Mouse (Mus musculus) embryonic facial prominence, embryonic 14.5 days (tissue): ENCODE data around the gene Col27a1. TPM values are rescaled to one million over a fixed set of nuclear protein-coding genes. Genes with fewer than 3 reads are reported as not detected.

Experiments
- ATAC-seq: fragments of 200-750 bp; cut with Nextera tagmentation; 2 replicates; pipeline ENCODE4 v1.8.0; 2017; ENCODE audit warnings: low read depth, moderate number of reproducible peaks, moderate TSS enrichment
- DNase-seq: peaks from one replicate; pipeline ENCODE4 v3.0.0-alpha.2; 2015; ENCODE audit warnings: low spot score
- H3K27ac ChIP-seq: fragments of 300-500 bp; sonication (generic); replicated peaks from 2 replicates; pipeline ENCODE4 v1.5.1; 2014; ENCODE audit warnings: low read depth, mild to moderate bottlenecking, low read length, moderate library complexity
- H3K27me3 ChIP-seq: fragments of 300-500 bp; sonication (generic); replicated peaks from 2 replicates; pipeline ENCODE4 v1.6.1; 2014; ENCODE audit warnings: low read length; ENCODE audit not compliant: control insufficient read depth, insufficient read depth
- H3K36me3 ChIP-seq: fragments of 300-500 bp; sonication (generic); 2 replicates; pipeline ENCODE4 v1.6.1; 2014; ENCODE audit warnings: low read length, mixed read lengths; ENCODE audit not compliant: control insufficient read depth, insufficient read depth
- H3K4me1 ChIP-seq: fragments of 300-500 bp; sonication (generic); 2 replicates; pipeline ENCODE4 v1.6.1; 2014; ENCODE audit warnings: antibody characterized with exemption, low read length; ENCODE audit not compliant: control insufficient read depth, insufficient read depth
- H3K4me2 ChIP-seq: fragments of 300-500 bp; sonication (generic); 2 replicates; pipeline ENCODE4 v1.6.1; 2014; ENCODE audit warnings: low read depth, mild to moderate bottlenecking, low read length, moderate library complexity, mixed read lengths
- H3K4me3 ChIP-seq: fragments of 300-500 bp; sonication (generic); 2 replicates; pipeline ENCODE4 v1.5.1; 2014; ENCODE audit warnings: low read depth, mild to moderate bottlenecking, low read length
- H3K9ac ChIP-seq: fragments of 300-500 bp; sonication (generic); 2 replicates; pipeline ENCODE4 v1.6.1; 2014; ENCODE audit warnings: low read depth, mild to moderate bottlenecking, low read length, moderate library complexity, mixed read lengths
- H3K9me3 ChIP-seq: fragments of 300-500 bp; sonication (generic); 2 replicates; pipeline ENCODE4 v1.6.1; 2016; ENCODE audit warnings: low read length; ENCODE audit not compliant: control insufficient read depth
- WGBS: fragments of 180-500 bp; shearing (Covaris S2); extraction: QIAGEN DNeasy Blood & Tissue Kit; methylation state at CpG from one replicate; pipeline ENCODE4 v1.1.7; 2014; 5-methylcytosine and 5-hydroxymethylcytosine counted together
- microRNA counts: library from miRNA; unstranded; fragments of <30 nt; microRNA quantifications from one replicate; lab custom pipeline; 2017
- microRNA-seq: library from miRNA; unstranded; fragments of <30 nt; microRNA quantifications from one replicate; pipeline ENCODE4, GENCODE M21; 2016; ENCODE audit warnings: borderline number of aligned reads
- polyA plus RNA-seq: library from polyadenylated mRNA; unstranded; fragments of >200 nt; fragmentation: Nextera tagmentation; extraction: Ambion mirVana; gene quantifications from 2 replicates; pipeline ENCODE4 v1.2.1, GENCODE M21; 2014

Gene Col27a1
- polyA plus RNA-seq, 1 experiment from 2014 or later = 23.5 TPM

- Histone ChIP-seq H3K9ac (no peak overlapping the region), H3K4me3 (no peak overlapping the region), H3K27ac (no peak overlapping the region), H3K4me1 (no peaks in the 10 kb centered on the region), H3K36me3 (peaks cover 86% of the 10 kb centered on the region), H3K4me2 (no peak overlapping the region), H3K9me3 (no peaks in the 10 kb centered on the region), H3K27me3 (no peaks in the 10 kb centered on the region)
- 68% methylated on average over 7 of the region's 7 CpGs for WGBS
- ATAC-seq (no peak), DNase-seq (no peak)
These were observed 163.7 kb downstream of the Col27a1 start for GRCm38 (mm10) chr4:63377483-63377882.

DNA sequence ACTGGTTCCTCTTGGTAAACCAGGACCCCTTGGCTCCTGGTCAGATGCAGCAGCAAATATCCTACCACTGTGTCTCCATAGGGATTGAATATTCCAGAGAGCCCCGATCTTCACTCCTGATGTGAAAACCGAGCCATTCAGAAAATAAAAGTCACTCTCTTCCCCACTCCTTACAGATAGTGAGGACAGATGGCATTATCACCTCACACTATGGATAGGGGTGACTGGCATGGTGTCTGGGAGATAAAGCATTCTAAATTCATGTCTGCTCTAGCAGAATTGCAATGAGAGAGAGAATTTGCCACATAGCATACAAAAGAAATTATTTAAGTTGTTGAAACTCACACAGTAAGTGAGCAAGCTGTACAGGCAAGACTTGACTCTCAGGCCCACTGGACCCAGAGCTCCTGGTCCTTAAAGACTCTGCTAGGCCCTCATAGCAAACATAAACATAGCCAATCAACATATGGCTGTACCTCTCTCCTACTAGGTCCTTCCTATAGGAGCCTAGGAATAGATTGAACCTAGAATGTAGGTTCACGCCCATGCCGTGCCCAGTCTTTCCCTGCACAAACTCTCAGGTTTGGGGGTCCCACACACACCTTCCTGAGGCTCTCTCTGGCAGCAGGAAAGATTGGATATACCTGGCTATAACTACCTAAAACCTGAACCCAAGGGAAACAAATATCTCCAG, 169.0 kb downstream of the Col27a1 start:
- Histone ChIP-seq H3K27ac (no peak overlapping the region), H3K27me3 (no peaks in the 10 kb centered on the region), H3K4me3 (no peak overlapping the region), H3K4me1 (no peaks in the 10 kb centered on the region), H3K4me2 (no peak overlapping the region), H3K9me3 (no peaks in the 10 kb centered on the region), H3K36me3 (peaks cover 79% of the 10 kb centered on the region), H3K9ac (no peak overlapping the region)
- 89% methylated on average over 4 of the region's 4 CpGs for WGBS
- no peak for DNase-seq
- no peak for ATAC-seq

DNA sequence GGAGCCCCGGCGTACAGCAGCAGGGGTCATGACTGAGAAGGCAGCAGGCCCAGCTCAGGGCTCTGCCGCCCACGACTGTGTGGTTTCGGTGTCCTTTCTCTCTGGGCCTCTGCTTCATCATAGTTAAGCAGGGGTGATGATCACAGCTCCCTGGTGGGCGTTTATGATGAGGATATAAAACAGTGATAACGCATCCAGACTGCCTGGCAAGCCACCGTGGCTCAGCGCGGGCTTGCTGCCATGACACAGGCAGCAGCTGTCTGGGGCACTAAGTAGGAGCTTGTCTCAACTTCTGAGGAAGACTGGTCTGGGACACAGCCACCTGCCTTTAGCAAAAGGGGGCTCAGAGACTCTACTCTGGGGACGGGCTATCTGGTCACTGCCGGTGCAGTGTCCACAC, 169.7 kb downstream of the Col27a1 start:
- 86% methylated on average over 12 of the region's 12 CpGs for WGBS
- no peak for ATAC-seq
- Histone ChIP-seq H3K36me3 (peaks cover 76% of the 10 kb centered on the region), H3K27me3 (no peaks in the 10 kb centered on the region), H3K27ac (no peak overlapping the region), H3K9ac (no peak overlapping the region), H3K4me1 (no peaks in the 10 kb centered on the region), H3K4me2 (no peak overlapping the region), H3K4me3 (no peak overlapping the region), H3K9me3 (no peaks in the 10 kb centered on the region)
- DNase-seq = no peak

- Histone ChIP-seq H3K27me3 (no peaks in the 10 kb centered on the region), H3K27ac (no peak overlapping the region), H3K4me3 (no peak overlapping the region), H3K36me3 (peaks cover 69% of the 10 kb centered on the region), H3K4me2 (no peak overlapping the region), H3K9me3 (no peaks in the 10 kb centered on the region), H3K9ac (no peak overlapping the region), H3K4me1 (no peaks in the 10 kb centered on the region)
- no peak for DNase-seq
- ATAC-seq = no peak
- WGBS = 91% methylated on average over 4 of the region's 4 CpGs
These were observed 170.5 kb downstream of the Col27a1 start for GRCm38 (mm10) chr4:63384262-63384661.

MicroRNA genes within 50 kb of the gene (microRNA counts, 519-probe panel; counts per million panel counts)
- microRNA mmu-miR-455 (lab: Ali Mortazavi, UCI) = 2,691 counts per million, percentile 57 among the panel's probes with 10 or more counts

Small RNA genes lying within 50 kb of the gene (microRNA-seq; reads per million reads assigned to microRNA genes)
- 2,558 reads per million, percentile 83 among the genes with 10 or more reads in this experiment for gene Mir455

Other genes with a start within 250 kb of the Col27a1 start
- 17.6 and 22.7 TPM in 2 replicates for gene Zfp618, start 248.4 kb upstream of the Col27a1 start, polyA plus RNA-seq
- 0.18 TPM in 1 of 2 replicates, not detected in the other for gene Ambp, start 59.2 kb upstream of the Col27a1 start, polyA plus RNA-seq
- gene Kif12, start 41.9 kb upstream of the Col27a1 start, polyA plus RNA-seq = not detected in 2 replicates
- 0.84 and 2.5 TPM in 2 replicates for gene Orm1, start 130.6 kb downstream of the Col27a1 start, polyA plus RNA-seq
- gene Orm3, start 142.2 kb downstream of the Col27a1 start, polyA plus RNA-seq = not detected in 2 replicates
- gene Orm2, start 148.4 kb downstream of the Col27a1 start, polyA plus RNA-seq = not detected in 2 replicates
- gene Akna, start 189.3 kb downstream of the Col27a1 start, polyA plus RNA-seq = 5.2 and 5.9 TPM in 2 replicates